Mouse (Mus musculus): Measurements from ENCODE around the gene Gm21983.
A peak's percentile ranks its signal among the peaks of the same experiment; 100 is the strongest.

Gene Gm21983

DNA sequence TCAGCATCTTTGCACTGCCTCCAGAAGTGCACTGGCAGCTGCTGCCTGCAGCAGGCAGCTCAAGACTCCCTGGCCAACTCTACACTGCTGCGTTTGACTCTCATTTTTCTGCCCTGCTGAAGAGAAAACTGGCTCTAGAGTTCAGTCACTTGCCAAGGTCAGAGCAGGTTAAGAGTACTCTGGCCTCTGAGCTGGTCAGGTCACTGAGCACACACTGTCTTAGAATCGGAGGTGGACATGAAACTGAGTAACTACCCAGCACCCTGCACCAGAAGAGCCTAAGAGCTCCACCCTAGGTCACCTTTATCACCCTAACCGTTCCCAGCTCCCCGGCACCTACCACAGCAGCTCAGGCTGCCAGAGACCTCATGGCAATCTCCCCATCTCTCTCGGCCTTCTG lies 5.1 kb upstream of the Gm21983 start:
- no peak for DNase-seq (ENCODE audit: low read depth)

DNA sequence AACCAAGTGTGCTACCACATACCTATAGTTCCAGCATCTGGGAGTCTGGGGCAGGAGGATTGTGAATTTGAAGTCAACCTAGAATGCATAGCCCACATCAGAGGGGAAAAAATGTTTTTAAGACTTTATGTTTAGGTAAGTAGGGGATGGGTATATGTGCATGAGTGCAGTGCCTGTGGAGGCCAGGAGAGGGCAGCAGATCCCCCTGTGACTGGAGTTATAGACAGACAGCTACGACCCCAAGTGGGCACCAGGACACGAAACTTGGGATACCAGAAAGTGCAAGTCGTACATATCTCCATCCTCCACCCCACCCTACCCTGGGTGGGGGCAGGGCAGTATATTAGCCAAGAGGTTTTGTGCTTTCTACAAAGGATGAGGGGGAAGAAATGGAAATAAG lies 4.1 kb upstream of the Gm21983 start:
- no peak for DNase-seq (ENCODE audit: low read depth)

DNA sequence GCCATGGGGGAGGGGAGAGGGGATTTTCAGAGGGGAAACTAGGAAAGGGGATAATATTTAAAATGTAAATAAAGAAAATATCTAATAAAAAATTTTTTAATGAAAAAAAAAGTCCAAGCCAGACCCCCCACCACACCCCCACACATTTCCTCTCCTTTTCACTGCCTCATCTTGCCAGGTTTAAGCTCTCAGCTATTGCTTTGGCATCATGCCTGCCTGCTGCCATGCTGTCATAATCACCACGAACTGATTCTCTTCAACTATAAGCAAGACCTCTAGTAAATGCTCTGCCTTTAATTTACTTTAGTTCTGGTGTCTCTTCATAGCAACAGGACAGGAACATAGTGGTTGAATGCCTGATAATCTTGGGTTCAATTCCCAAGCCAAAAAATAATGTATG lies 1.6 kb upstream of the Gm21983 start:
- DNase-seq (ENCODE audit: low read depth), result no peak

DNA sequence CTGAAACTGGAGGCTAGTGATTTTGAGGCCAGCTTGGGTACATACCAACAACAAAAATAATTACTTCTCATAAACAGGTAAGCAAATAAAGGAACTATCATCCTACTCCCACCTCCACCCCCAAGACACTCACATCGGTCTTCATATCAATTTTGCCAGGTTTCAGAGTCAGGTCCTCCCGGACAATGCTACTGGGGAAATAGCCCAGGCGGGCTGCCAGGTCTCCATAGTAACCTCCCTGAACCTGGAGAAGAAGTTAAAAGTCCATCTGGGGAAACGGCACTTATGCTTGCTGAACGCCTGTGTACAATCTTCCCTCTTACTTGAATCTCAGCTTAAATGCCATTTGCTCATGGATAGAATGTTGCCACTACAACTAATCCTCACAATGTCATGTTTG lies 850 bp downstream of the Gm21983 start:
- no peak for DNase-seq (ENCODE audit: low read depth)

DNA sequence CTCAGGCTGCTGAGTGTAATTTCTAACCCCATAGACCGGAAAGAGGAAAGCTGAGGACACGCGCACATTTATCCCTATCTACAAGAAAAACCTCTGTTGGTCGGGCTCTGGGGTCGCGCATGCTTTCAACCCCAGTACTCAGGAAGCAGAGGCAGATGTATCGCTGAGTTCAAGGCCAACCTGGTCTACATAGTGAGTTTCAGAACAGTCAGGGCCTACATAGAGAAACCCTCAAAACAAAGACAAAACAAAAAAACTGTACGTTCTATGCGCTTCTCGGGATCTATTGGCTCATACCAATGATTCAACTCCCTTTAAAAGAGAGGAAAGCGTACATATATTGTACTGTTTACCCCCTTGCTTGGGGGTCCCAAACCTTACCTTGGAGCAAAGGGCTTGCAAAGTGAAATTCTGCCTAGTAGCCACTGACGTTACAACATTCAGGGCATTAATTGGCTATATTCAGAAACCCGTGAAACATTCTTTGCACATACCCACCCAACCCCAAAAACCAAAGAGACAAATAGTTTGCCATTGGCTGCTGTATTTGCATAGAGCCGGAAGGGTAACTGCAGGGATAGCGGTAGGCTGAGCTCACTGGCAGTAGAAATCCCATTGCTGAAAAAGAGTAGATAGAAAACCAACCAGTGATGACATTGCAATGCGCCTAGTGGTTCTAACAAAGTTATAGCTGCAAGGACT lies 1.5 kb downstream of the Gm21983 start:
- no peak for DNase-seq (ENCODE audit: low read depth)

DNA sequence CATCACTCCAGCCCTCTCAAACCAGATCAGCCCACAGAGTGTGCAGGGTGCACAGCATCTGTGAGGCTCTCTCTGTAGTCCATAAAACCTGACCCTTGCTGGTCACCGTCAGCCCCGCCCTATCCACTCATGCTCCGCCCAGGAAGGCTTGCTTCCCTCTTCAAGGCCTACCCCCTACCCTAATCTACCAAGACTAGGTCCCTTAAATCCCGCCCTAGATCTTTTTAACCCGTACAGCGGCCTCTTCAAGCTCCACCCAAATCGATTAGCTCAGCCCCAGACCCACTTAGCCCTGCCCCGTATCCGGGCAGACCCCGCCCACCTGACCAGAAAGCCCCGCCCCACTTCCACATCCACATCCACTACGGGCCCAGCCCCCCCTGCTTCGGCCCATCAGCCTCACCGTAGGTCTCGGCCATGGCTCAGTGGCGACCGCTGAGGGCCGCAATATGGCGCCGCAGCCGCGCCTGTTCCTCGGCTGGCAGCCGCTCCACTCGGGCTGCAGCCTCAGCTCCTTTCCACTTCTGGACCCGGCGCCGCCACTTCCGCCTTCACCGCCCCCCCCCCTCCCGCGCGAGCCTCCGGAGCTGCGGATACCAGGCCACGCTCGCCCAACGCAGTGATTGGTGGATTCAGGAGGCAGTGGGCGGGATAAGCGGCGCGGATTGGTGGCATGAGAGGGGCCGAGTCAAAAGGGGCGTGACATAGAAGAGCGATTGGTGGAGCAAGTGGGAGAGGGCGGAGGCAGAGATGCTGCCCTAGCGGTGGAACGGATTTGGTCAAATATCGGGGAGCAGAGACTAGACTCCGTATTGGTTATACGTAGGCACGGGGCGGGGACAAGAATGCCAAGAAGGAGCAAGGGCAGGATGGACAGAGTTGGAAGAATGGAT lies 2.3 kb downstream of the Gm21983 start, which contains the start of gene Rab4b:
TSS of gene Rab4b (minus strand) at position 573 of the 893 bp plus-strand sequence.
- DNase-seq (ENCODE audit: low read depth), result peak; percentile 100

DNA sequence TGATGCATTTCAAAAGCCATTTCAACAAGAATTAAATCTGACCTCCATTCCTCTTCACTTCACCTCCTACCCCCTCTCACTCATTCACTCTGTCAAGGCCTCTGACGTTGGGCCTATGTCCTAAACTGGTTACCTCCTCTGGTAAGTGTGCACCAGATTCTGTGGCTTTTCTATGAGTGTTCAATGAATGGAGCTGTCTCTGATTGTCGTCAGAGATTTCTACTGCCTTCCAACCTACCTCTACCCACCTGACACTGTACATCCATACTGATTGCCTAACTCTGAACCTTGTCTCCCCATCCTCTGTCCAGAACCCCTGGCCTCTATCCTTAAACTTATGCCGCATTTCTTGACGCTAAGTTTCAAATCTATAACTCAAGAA lies 3.0 kb downstream of the Gm21983 start:
- DNase-seq (ENCODE audit: low read depth), result no peak

DNA sequence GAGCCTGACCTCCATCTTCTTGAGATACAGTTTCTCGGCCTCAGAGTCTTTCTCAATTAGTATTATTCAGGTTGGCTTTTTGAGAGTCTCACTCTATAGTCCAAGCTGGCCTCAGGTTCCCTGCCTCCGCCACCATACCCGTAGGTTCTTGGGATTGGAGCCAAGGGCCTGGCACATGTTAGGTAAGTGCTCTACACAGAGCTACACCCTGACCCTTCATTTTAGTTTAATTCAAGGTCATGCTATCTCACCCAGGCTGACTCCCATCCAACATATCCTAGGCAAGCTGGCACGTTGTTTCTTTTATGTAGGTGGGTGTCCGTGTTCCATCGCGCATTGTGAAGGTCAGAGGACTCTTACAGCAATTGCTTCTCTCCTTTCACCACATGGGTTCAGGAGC lies 6.0 kb downstream of the Gm21983 start:
- DNase-seq (ENCODE audit: low read depth), result no peak

DNA sequence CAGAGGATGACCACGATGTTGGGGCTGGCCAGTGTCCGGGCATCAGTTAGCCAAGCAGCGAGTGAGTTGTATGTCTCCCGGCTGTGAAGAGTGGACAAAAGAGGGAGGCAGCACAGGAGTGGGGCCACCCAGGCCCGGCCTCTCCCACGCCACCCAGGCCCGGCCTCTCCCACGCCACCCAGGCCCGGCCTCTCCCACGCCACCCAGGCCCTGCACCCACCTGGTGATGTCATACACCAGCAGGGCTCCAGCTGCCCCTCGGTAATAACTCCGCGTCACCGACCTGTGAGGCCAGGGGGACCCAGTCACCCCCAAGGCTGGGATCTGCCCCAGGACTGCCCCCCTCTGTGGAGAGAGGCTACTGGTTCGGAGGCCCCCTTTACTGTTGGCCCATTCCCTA lies 6.4 kb downstream of the Gm21983 start:
- DNase-seq (ENCODE audit: low read depth), result no peak

DNA sequence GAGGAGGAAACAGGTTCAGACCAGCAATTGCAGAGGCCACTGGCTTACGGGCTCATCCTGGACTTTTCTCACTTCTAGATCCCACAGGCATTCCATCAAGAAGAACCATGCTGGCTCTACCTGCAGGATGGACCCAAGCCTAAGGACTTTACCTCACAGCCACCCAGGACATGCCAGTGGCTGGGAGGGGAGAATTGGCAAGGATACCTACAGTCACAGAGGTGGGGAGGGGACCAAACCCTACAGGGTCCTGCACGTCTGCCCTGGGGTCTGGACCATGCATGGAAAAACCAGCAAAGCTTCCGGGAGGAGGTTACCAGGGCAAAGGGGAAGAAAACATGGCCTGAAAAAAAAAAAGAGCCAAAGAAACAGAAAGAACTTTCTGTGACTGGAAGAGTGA lies 9.9 kb downstream of the Gm21983 start:
- DNase-seq (ENCODE audit: low read depth), result no peak

DNA sequence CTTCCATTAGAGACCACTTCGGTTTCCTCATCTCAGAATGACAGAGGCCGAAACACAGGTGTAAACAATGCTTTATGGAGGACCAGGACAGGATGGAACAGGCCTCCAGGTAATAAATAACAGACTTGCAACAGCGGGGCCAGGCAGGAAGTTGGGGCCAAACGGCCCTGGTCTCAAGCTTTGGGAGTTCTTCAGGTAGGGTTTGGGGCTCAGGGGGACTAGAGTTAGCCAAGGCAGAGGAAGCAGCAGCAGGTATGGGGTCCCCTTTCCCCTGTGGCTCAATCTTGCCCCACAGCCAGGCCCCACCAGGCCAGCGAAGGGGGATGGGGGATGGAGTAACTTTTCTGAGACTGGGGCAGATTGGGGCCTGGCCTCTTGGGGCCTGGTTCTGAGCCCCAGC lies 12.5 kb downstream of the Gm21983 start:
- no peak for DNase-seq (ENCODE audit: low read depth)

DNA sequence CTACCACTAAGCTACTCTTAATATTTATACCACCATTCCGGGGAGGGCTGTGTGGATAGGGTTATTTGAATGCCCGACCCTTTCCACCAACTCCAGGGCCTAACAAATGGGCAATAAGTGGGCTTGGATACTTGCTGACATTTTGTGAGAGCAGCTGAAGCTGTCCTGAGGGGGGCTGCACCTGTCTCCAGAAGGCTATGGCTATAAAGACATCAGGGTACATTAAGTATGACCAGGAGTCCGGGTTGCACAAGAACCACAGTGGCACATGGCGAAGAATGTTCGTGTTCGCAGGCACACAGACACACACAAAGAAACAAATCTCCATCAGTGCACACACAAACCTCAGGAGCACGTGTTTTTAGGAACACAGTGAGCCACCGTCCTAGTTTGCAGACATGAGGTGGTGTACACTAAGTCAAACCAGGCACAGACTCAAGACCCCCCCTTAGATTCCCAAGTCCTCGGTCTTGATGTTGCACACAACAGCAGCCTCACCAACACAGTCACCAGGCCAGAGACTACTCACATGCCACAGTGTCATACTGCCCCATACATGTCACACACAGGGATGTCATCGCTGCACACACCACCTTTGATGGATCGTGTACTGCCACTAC lies 13.3 kb downstream of the Gm21983 start:
- DNase-seq (ENCODE audit: low read depth), result no peak

DNA sequence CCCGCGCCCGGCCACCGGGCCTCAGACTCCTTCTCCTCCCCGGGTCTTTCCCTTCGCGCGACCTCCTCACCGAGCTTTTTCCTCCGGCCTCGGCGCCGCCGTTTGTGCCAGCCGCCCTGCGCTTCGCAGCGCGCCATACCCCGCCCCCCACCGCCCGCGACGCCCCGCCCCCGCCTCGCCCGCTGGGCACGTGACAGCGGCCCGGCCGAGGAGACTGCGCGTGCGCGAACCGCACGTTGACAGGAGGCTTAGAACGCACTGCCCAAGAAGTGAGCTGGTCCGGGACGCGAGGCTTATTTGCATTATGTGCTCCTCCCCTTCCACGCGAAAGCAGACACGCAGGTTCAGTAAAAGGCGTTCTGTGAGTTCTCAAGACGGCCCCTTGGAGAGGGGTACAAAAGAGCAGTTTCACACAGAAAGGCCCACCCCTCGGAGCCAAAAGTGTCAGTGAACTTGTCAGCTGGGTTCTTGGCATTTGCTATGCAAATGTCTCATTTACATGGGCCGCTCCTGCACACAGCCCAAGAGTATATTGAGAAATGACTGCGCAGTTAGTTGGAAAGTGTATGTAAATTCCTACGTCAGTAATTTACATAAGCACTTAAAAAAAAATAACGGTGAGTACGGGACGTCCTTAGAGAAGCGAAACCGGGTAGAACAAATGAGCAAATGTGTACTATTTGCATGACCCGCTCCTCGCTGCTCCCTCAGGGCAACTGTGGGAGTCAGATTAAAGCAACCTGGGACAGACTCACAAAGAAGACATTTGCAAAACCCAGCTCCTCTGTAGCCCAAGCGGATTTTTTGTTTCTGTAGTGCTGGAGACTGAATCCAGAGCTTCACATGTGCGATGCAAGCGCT lies 14.0 kb downstream of the Gm21983 start, which contains the start of gene Egln2:
TSS of gene Egln2 (minus strand) at position 189 of the 861 bp plus-strand sequence.
- DNase-seq (ENCODE audit: low read depth), result no peak

DNA sequence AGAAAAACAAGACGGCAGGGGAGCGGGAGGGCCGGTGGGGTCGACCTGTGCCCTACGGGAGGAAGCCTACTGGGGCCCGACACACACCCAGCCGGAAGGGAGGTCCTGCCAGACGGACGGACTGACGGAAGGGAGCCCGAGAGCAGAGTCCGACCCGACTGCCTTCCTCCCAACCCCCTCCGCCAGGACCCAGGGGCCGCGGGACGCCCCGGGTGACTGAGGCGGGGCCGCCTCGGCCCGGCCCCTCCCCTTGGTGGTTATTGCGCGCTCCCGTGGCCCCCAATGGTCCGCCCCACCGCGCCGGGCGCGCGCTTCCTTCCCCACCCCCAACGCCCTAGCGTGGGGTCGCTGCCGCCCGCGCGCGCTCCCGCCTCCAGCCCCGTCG lies 14.7 kb downstream of the Gm21983 start:
- DNase-seq (ENCODE audit: low read depth), result no peak

DNA sequence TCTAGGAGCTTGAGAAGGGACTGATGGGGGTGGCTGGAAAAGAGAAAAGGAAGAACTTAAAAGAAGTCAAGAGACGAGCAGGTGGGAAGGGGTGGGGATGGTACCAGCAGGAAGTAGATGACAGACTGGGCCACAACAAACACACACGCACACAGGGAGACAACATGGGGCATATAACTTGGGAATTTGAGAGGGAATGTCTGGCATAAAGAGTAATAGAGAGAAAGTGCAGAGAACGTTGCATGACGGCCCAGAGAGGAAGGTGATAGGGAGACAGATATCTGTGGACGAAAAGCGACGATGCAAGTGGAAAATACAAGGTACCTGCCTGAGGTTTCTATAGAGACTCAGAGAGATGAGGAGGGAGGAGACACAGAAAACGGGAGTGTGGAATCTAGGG lies 15.2 kb downstream of the Gm21983 start:
- no peak for DNase-seq (ENCODE audit: low read depth)

DNA sequence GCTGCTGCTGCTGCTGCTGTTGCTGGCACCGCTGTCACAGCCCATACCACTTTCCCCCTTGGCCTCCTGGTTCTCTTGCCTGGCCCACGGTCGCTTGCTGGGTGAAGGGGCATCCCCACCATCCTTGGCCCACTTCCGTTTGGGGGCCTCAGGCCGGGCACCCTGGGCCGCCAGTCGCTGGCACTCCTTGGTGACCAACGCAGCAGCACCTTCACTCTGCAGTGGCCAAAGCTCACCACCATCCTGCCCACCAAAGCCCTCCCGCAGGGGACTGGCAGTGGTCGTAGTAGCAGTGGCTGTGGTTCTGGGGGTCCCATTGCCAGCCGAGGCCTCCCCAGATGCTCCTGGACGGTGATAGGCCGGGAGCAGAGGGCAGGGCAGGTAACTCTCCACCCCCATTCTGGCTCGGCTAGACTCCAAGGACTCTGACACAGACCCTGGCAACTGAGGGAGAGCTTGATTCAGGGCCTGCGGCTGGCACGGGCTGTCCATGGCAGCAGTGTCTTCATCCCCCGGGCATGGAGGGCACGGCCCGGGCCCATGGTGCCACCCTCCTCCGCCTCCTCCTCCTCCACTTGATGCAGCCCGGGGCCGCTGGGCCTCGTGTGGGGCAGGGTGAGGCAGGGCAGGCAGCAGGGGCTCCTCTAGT lies 15.8 kb downstream of the Gm21983 start:
- no peak for DNase-seq (ENCODE audit: low read depth)

DNA sequence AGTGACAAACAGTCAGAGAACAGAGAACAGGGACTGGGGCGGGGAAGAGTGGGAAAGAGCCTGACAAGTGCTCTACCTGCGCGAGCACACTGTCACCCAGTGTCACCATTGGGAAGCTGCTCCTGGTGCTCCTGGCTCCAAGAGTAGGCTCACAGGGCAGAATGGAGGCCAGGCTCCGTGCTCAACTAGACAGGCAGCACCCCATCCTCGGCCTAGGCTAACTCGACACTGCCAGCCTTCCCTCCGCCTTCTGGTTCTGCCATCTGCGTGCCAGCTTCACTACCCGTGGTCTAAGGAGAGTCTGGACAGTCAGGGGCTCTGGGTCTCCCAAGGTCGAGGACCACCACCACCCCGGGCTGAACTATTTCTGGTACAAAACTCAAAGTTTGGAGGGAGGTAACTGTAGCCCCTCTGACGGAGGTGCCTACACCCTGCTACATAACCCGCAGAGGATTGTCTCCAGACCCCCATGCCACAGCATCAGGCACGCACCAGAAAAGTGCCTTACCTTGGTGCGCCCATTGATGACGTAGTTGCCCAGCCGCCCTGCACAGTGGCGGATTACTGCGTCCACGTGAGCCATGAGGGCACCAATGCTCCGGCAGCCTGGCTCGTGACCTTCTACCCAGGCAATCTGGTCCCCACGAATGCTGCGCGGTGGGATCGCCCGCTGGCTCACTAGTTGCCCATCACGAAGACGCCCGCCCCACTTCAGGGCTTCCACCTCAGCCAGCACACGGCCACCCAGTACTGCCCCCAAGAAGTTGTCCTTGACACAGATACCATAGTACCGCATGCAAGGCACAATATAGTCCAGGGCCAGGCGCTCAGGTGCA lies 16.6 kb downstream of the Gm21983 start:
- no peak for DNase-seq (ENCODE audit: low read depth)

DNA sequence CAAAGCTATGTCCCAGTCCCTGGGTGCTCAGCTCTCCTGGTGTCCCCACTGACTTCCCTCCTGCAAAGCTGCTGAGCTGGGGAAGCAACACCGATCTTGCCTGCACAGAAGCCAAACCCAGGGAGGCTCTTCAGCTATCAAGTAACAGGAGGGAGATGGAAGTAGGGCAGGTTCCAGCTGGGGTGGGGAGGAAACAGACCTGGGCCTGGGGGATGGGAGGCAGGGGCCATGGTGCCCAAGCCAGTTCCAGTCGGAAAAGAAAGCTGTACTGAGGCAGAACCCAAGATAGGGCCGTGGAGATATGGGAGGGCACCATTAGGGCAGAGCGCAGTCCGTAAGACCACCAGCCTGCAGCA lies 17.5 kb downstream of the Gm21983 start:
- DNase-seq (ENCODE audit: low read depth), result no peak

DNA sequence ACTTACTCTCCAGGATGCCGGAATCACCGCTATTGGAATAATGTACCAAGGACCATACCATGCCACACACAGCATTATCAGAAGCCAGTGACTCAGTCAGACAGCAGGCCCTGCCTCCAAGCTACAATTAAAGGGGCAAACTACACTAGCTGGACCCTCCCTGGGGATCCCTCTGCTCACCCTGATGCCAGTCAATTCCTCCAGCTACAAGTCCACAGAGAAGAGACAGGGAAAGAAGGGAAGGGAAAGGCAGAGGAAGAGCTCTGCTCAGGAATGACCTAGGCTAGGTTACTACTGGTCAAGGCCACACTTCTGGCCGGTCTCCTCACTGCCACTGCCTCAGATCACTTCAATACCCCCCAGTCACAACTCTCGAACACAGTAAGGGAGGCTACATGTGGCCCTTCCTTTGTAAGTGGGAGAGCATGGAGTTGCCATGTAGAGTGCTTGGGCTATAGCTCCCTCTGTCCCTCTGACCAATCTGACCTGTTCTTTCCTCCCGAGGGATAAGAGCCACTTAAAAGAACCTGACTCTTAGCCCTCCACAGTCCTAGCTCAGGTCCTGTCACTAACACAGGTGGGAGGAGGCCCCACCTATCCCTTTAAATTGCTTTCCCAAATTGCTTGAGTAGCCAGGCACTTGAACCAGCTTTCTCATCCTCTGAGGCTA lies 18.0 kb downstream of the Gm21983 start:
- no peak for DNase-seq (ENCODE audit: low read depth)

DNA sequence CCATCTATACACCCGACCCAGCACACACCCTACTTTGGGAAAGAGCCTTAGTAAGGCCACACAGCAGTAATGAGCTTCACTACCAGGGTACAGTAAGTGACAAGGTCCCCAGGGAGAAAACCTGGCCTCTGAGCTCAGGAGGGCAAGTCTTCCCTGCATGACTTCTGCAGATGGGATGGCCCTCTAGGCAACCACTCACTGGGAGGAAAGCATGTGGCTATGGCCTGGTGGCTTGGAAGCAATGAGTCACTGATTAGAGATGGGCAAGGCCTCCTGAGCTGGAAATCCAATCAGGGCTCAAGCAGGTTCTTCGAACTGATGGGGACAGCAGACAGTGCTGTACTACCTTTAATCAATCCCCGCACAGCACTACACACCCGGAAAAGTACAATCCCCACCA lies 19.1 kb downstream of the Gm21983 start:
- DNase-seq (ENCODE audit: low read depth), result no peak
